Mouse (Mus musculus) stomach, embryonic 16.5 days (tissue): ENCODE measurements around the gene Agtpbp1. TPM values are rescaled to one million over a fixed set of nuclear protein-coding genes. Genes with fewer than 3 reads are reported as not detected.
A peak's percentile ranks its signal among the peaks of the same experiment; 100 is the strongest.

Experiments
- ATAC-seq: fragments of 200-750 bp; cut with Nextera tagmentation; 2 replicates; pipeline ENCODE4 v1.8.0; 2017; ENCODE audit warnings: moderate number of reproducible peaks, moderate TSS enrichment; ENCODE audit not compliant: insufficient read depth, low FRiP score
- H3K27ac ChIP-seq: fragments of 300-500 bp; sonication (generic); 2 replicates; pipeline ENCODE4 v1.5.1; 2014; ENCODE audit warnings: low read length
- H3K27me3 ChIP-seq: fragments of 300-500 bp; sonication (generic); 2 replicates; pipeline ENCODE4 v1.6.1; 2014; ENCODE audit warnings: low read length, control low read depth, mixed read lengths; ENCODE audit not compliant: control insufficient read depth, insufficient read depth
- H3K36me3 ChIP-seq: fragments of 300-500 bp; sonication (generic); 2 replicates; pipeline ENCODE4 v1.6.1; 2014; ENCODE audit warnings: low read length; ENCODE audit not compliant: control insufficient read depth, insufficient read depth
- H3K4me1 ChIP-seq: fragments of 300-500 bp; sonication (generic); 2 replicates; pipeline ENCODE4 v1.6.1; 2014; ENCODE audit warnings: low read length, control low read depth, mixed read lengths; ENCODE audit not compliant: control insufficient read depth, insufficient read depth
- H3K4me2 ChIP-seq: fragments of 300-500 bp; sonication (generic); 2 replicates; pipeline ENCODE4 v1.6.1; 2014; ENCODE audit warnings: low read depth, low read length, mixed read lengths
- H3K4me3 ChIP-seq: fragments of 300-500 bp; sonication (generic); replicated peaks from 2 replicates; pipeline ENCODE4 v1.5.1; 2014; ENCODE audit warnings: mild to moderate bottlenecking, low read length
- H3K9ac ChIP-seq: fragments of 300-500 bp; sonication (generic); 2 replicates; pipeline ENCODE4 v1.6.1; 2014; ENCODE audit warnings: low read length
- H3K9me3 ChIP-seq: fragments of 300-500 bp; sonication (generic); replicated peaks from 2 replicates; pipeline ENCODE4 v1.6.1; 2016; ENCODE audit warnings: low read length, control low read depth; ENCODE audit not compliant: control insufficient read depth
- WGBS: fragments of 180-500 bp; shearing (Covaris S2); extraction: QIAGEN DNeasy Blood & Tissue Kit; methylation state at CpG from one replicate; pipeline ENCODE4 v1.1.7; 2014; 5-methylcytosine and 5-hydroxymethylcytosine counted together
- polyA plus RNA-seq: library from polyadenylated mRNA; unstranded; fragments of >200 nt; fragmentation: Nextera tagmentation; extraction: Ambion mirVana; gene quantifications from 2 replicates; pipeline ENCODE4 v1.2.1, GENCODE M21; 2015

Agtpbp1 gene
- polyA plus RNA-seq, 1 experiment from 2014 or later = 18.1 TPM

- H3K9me3 ChIP-seq = no peaks in the 10 kb centered on the region
- H3K4me1 ChIP-seq = no peaks in the 10 kb centered on the region
- H3K4me3 ChIP-seq = no peak overlapping the region
- ATAC-seq = no peak
- 72% methylated on average over 2 of the region's 2 CpGs for WGBS
- no peak overlapping the region for H3K27ac ChIP-seq
- no peak overlapping the region for H3K9ac ChIP-seq
- 0 out of 2 replicates have a peak, but pooled peaks cover 6% of the 10 kb centered on the region for H3K36me3 ChIP-seq
- H3K4me2 ChIP-seq = no peak overlapping the region
- H3K27me3 ChIP-seq = no peaks in the 10 kb centered on the region
Measured at GRCm38 (mm10) chr13:59531203-59531602, 53.8 kb downstream of the Agtpbp1 start.

GRCm38 (mm10) chr13:59530491-59530890 is 54.5 kb downstream of the Agtpbp1 start:
- ATAC-seq = no peak
- Histone ChIP-seq H3K27ac (no peak overlapping the region), H3K4me1 (no peaks in the 10 kb centered on the region), H3K4me3 (no peak overlapping the region), H3K9me3 (no peaks in the 10 kb centered on the region), H3K4me2 (no peak overlapping the region), H3K27me3 (no peaks in the 10 kb centered on the region), H3K36me3 (0 out of 2 replicates have a peak, but pooled peaks cover 6% of the 10 kb centered on the region), H3K9ac (no peak overlapping the region)
- WGBS = 91% methylated on average over 8 of the region's 8 CpGs

- Histone ChIP-seq H3K4me1 (no peaks in the 10 kb centered on the region), H3K4me3 (no peak overlapping the region), H3K9me3 (no peaks in the 10 kb centered on the region), H3K36me3 (no peaks in the 10 kb centered on the region), H3K4me2 (no peak overlapping the region), H3K27ac (no peak overlapping the region), H3K27me3 (no peaks in the 10 kb centered on the region), H3K9ac (no peak overlapping the region)
- 65% methylated on average over 11 of the region's 11 CpGs for WGBS
- no peak for ATAC-seq
Measured at GRCm38 (mm10) chr13:59521271-59522064, 63.6 kb downstream of the Agtpbp1 start.

- H3K4me2 ChIP-seq = no peak overlapping the region
- no peak overlapping the region for H3K27ac ChIP-seq
- no peak overlapping the region for H3K9ac ChIP-seq
- ATAC-seq = no peak
- H3K27me3 ChIP-seq = no peaks in the 10 kb centered on the region
- no peaks in the 10 kb centered on the region for H3K9me3 ChIP-seq
- 92% methylated on average over 2 of the region's 2 CpGs for WGBS
- no peak overlapping the region for H3K4me3 ChIP-seq
- H3K4me1 ChIP-seq = no peaks in the 10 kb centered on the region
- no peaks in the 10 kb centered on the region for H3K36me3 ChIP-seq
Measured at GRCm38 (mm10) chr13:59520834-59521233, 64.2 kb downstream of the Agtpbp1 start.

- no peak for ATAC-seq
- Histone ChIP-seq H3K36me3 (no peaks in the 10 kb centered on the region), H3K4me1 (no peaks in the 10 kb centered on the region), H3K27ac (no peak overlapping the region), H3K9me3 (no peaks in the 10 kb centered on the region), H3K27me3 (no peaks in the 10 kb centered on the region), H3K4me2 (no peak overlapping the region), H3K4me3 (no peak overlapping the region), H3K9ac (no peak overlapping the region)
- 77% methylated on average over 6 of the region's 6 CpGs for WGBS
Measured at GRCm38 (mm10) chr13:59519479-59519878, 65.5 kb downstream of the Agtpbp1 start.

GRCm38 (mm10) chr13:59518016-59518415 is 67.0 kb downstream of the Agtpbp1 start:
- 37% methylated on average over 4 of the region's 4 CpGs for WGBS
- ATAC-seq = no peak

GRCm38 (mm10) chr13:59515074-59515473 is 70.0 kb downstream of the Agtpbp1 start:
- no peak overlapping the region for H3K27ac ChIP-seq
- H3K27me3 ChIP-seq = no peaks in the 10 kb centered on the region
- WGBS = 24% methylated on average over 7 of the region's 7 CpGs
- no peaks in the 10 kb centered on the region for H3K9me3 ChIP-seq
- H3K4me1 ChIP-seq = no peaks in the 10 kb centered on the region
- ATAC-seq = no peak
- no peak overlapping the region for H3K4me3 ChIP-seq
- H3K9ac ChIP-seq = no peak overlapping the region
- no peaks in the 10 kb centered on the region for H3K36me3 ChIP-seq
- H3K4me2 ChIP-seq = no peak overlapping the region

More at GRCm38 (mm10) chr13:59518016-59518415, 67.0 kb downstream of the Agtpbp1 start:
- no peak overlapping the region for H3K4me2 ChIP-seq
- H3K27me3 ChIP-seq = no peaks in the 10 kb centered on the region
- no peaks in the 10 kb centered on the region for H3K36me3 ChIP-seq
- H3K4me3 ChIP-seq = no peak overlapping the region
- H3K9ac ChIP-seq = no peak overlapping the region
- H3K4me1 ChIP-seq = no peaks in the 10 kb centered on the region
- no peak overlapping the region for H3K27ac ChIP-seq
- H3K9me3 ChIP-seq = no peaks in the 10 kb centered on the region

- no peak overlapping the region for H3K9ac ChIP-seq
- 51% methylated on average over 10 of the region's 10 CpGs for WGBS
- H3K4me2 ChIP-seq = no peak overlapping the region
- no peaks in the 10 kb centered on the region for H3K9me3 ChIP-seq
- H3K4me3 ChIP-seq = no peak overlapping the region
- H3K27ac ChIP-seq = peak overlapping the region; percentile 6; the same call in 1 of the 2 replicates
- H3K36me3 ChIP-seq = no peaks in the 10 kb centered on the region
- no peaks in the 10 kb centered on the region for H3K27me3 ChIP-seq
- no peaks in the 10 kb centered on the region for H3K4me1 ChIP-seq
- peak; percentile 68; the same call in 1 of the 2 replicates for ATAC-seq
Measured at GRCm38 (mm10) chr13:59509644-59510366, 75.2 kb downstream of the Agtpbp1 start.

- Histone ChIP-seq H3K4me3 (no peak overlapping the region), H3K9me3 (no peaks in the 10 kb centered on the region), H3K4me1 (no peaks in the 10 kb centered on the region), H3K36me3 (no peaks in the 10 kb centered on the region), H3K9ac (no peak overlapping the region), H3K27ac (no peak overlapping the region), H3K27me3 (no peaks in the 10 kb centered on the region), H3K4me2 (no peak overlapping the region)
- ATAC-seq = peak; percentile 37; the same call in 1 of the 2 replicates
- whole genome bisulfite sequencing = 45% methylated on average over 4 of the region's 4 CpGs
Measured at GRCm38 (mm10) chr13:59508584-59508983, 76.4 kb downstream of the Agtpbp1 start.
